In genomic region chr19:28360884-28361283, GRCm38 (mm10) we compare ENCODE assay signal across 17 mouse cellular contexts.
"Had no signal": no experiment of that assay in that cellular context is flagged by ENCODE, and none has a peak within 500 bp of the region (broad histone marks: within the 10 kb centered on the region; RNA-seq: fewer than 3 reads in every experiment).

No protein-coding gene starts in this region.

- H3K9me3 ChIP-seq: midbrain, embryonic 12.5 days; neural tube, embryonic 13.5 days; neural tube, embryonic 15.5 days had no signal

- H3K36me3 ChIP-seq: midbrain, embryonic 10.5 days; midbrain, embryonic 12.5 days; neural tube, embryonic 13.5 days; neural tube, embryonic 15.5 days had no signal

- H3K4me2 ChIP-seq: lung, embryonic 14.5 days; midbrain, embryonic 12.5 days; neural tube, embryonic 13.5 days; neural tube, embryonic 15.5 days had no signal

- DNase-seq: lung, adult 18-20 months; lung, embryonic 14.5 days; lung, postnatal 10 days; lung, postnatal 4 days; midbrain, embryonic 14.5 days; retina, postnatal 1 day; right cerebral cortex, adult 18-20 months; right cerebral cortex, postnatal 25 days; thymus, adult 2 months; thymus, postnatal 25 days; thymus, postnatal 4 days had no signal

- H3K27me3 ChIP-seq: neural tube, embryonic 13.5 days; neural tube, embryonic 15.5 days had no signal

- H3K27ac ChIP-seq: midbrain, embryonic 10.5 days; midbrain, embryonic 12.5 days; neural tube, embryonic 13.5 days; neural tube, embryonic 15.5 days had no signal

- H3K4me3 ChIP-seq: midbrain, embryonic 10.5 days; midbrain, embryonic 12.5 days; myocyte; neural tube, embryonic 13.5 days; neural tube, embryonic 15.5 days had no signal

- H3K4me1 ChIP-seq: midbrain, embryonic 12.5 days; neural tube, embryonic 15.5 days had no signal

- ATAC-seq: midbrain, embryonic 16.5 days had no signal

- H3K9ac ChIP-seq: lung, embryonic 14.5 days; midbrain, embryonic 12.5 days; neural tube, embryonic 13.5 days; neural tube, embryonic 15.5 days had no signal
